Mouse (Mus musculus) forebrain, postnatal 0 days (tissue): ENCODE measurements around the gene Csf3. TPM values are rescaled to one million over a fixed set of nuclear protein-coding genes. Genes with fewer than 3 reads are reported as not detected.

Source experiments
- ATAC-seq: fragments of 200-750 bp; cut with Nextera tagmentation; 2 replicates; pipeline ENCODE4 v1.8.0; 2017; ENCODE audit warnings: mild to moderate bottlenecking, moderate library complexity
- DNase-seq: peaks from one replicate; pipeline ENCODE4 v3.0.0-alpha.2; 2015
- H3K27ac ChIP-seq: fragments of 300-500 bp; sonication (generic); 2 replicates; pipeline ENCODE4 v1.5.1; 2014; ENCODE audit warnings: low read depth, mild to moderate bottlenecking, antibody characterized with exemption, low read length, moderate library complexity, mixed read lengths
- H3K27me3 ChIP-seq: fragments of 300-500 bp; sonication (generic); 2 replicates; pipeline ENCODE4 v1.6.1; 2014; ENCODE audit warnings: mild to moderate bottlenecking, low read length, mixed read lengths; ENCODE audit not compliant: insufficient read depth
- H3K36me3 ChIP-seq: fragments of 300-500 bp; sonication (generic); 2 replicates; pipeline ENCODE4 v1.6.1; 2014; ENCODE audit warnings: mild to moderate bottlenecking, moderate library complexity; ENCODE audit not compliant: insufficient read depth
- H3K4me1 ChIP-seq: fragments of 300-500 bp; sonication (generic); 2 replicates; pipeline ENCODE4 v1.6.1; 2014; ENCODE audit warnings: antibody characterized with exemption; ENCODE audit not compliant: insufficient read depth
- H3K4me2 ChIP-seq: fragments of 300-500 bp; sonication (generic); 2 replicates; pipeline ENCODE4 v1.6.1; 2014; ENCODE audit warnings: low read depth, mild to moderate bottlenecking, moderate library complexity
- H3K4me3 ChIP-seq: fragments of 300-500 bp; sonication (generic); 2 replicates; pipeline ENCODE4 v1.5.1; 2014; ENCODE audit warnings: low read depth, low read length, mixed read lengths
- H3K9ac ChIP-seq: fragments of 300-500 bp; sonication (generic); 2 replicates; pipeline ENCODE4 v1.6.1; 2014; ENCODE audit warnings: mild to moderate bottlenecking
- H3K9me3 ChIP-seq: fragments of 300-500 bp; sonication (generic); 2 replicates; pipeline ENCODE4 v1.6.1; 2016; ENCODE audit warnings: low read length
- CTCF ChIP-seq: sonication (generic); IDR thresholded peaks from 2 replicates; pipeline ENCODE4 v1.5.1; 2016; ENCODE audit warnings: antibody characterized with exemption, control low read depth, low read depth
- WGBS: fragments of 180-500 bp; shearing (Covaris S2); extraction: QIAGEN DNeasy Blood & Tissue Kit; methylation state at CpG from one replicate; pipeline ENCODE4 v1.1.7; 2014; 5-methylcytosine and 5-hydroxymethylcytosine counted together
- polyA plus RNA-seq: library from polyadenylated mRNA; unstranded; fragments of >200 nt; fragmentation: Nextera tagmentation; extraction: Ambion mirVana; gene quantifications from 2 replicates; pipeline ENCODE4 v1.2.1, GENCODE M21; 2015
- total RNA-seq: library from RNA; depleted of rRNA; stranded (reverse); fragments of >200 nt; gene quantifications from 2 replicates; pipeline ENCODE4 v1.2.3, GENCODE M21; 2014

Csf3 gene
- total and polyA plus RNA-seq, 2 experiments from 2014 or later = not detected

- H3K36me3 ChIP-seq = no peaks in the 10 kb centered on the region
- WGBS = 11% methylated on average over 4 of the region's 4 CpGs
- H3K9me3 ChIP-seq = no peaks in the 10 kb centered on the region
- no peak overlapping the region for H3K4me3 ChIP-seq
- H3K4me2 ChIP-seq = peak overlapping the region; percentile 38
- DNase-seq = peak; percentile 88
- peak overlapping the region; percentile 99 for H3K27ac ChIP-seq
- no peak for TF ChIP-seq CTCF
- H3K4me1 ChIP-seq = peaks cover 18% of the 10 kb centered on the region
- no peaks in the 10 kb centered on the region for H3K27me3 ChIP-seq
- ATAC-seq = peak; percentile 77
- peak overlapping the region; percentile 37; the same call in 1 of the 2 replicates for H3K9ac ChIP-seq
Observed at GRCm38 (mm10) chr11:98738428-98738911, 37.4 kb downstream of the Csf3 start.

DNA sequence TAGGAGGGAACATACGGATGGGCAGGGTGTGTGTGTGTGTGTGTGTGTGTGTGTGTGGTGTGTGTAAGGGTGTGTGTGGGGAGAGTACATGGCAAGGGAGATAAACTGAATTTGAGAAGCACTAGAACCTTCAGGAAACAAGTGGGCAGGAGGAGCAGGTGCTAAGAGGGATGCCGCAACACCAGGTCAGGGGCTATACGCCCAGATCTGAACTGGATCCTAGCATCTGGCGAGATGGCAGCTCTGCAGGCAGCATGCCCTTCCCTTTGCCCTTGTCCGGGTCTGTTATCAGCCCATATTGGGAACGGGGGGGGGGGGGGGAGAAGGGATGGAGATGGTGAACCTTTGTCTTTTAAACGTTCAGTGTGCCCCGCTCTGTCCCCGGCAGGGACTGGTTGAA is 37.9 kb downstream of the Csf3 start:
- Histone ChIP-seq H3K4me2 (peak overlapping the region; percentile 38), H3K4me1 (peaks cover 22% of the 10 kb centered on the region), H3K9me3 (no peaks in the 10 kb centered on the region), H3K4me3 (no peak overlapping the region), H3K27me3 (no peaks in the 10 kb centered on the region), H3K36me3 (no peaks in the 10 kb centered on the region), H3K9ac (peak overlapping the region; percentile 37; the same call in 1 of the 2 replicates), H3K27ac (peak overlapping the region; percentile 99)
- WGBS = 59% methylated on average over 9 of the region's 9 CpGs
- no peak for TF ChIP-seq CTCF
- DNase-seq (no peak), ATAC-seq (no peak)

GRCm38 (mm10) chr11:98740026-98740392 is 38.9 kb downstream of the Csf3 start:
- 3% methylated on average over 8 of the region's 8 CpGs for WGBS
- Histone ChIP-seq H3K9ac (peak overlapping the region; percentile 99), H3K27ac (peak overlapping the region; percentile 99), H3K36me3 (no peaks in the 10 kb centered on the region), H3K4me3 (peak overlapping the region; percentile 97), H3K27me3 (no peaks in the 10 kb centered on the region), H3K9me3 (no peaks in the 10 kb centered on the region), H3K4me1 (peaks cover 33% of the 10 kb centered on the region), H3K4me2 (peak overlapping the region; percentile 94)
- no peak for DNase-seq
- TF ChIP-seq CTCF = no peak
- ATAC-seq = peak; percentile 12; the same call in 1 of the 2 replicates

GRCm38 (mm10) chr11:98740393-98741050 is 39.5 kb downstream of the Csf3 start, which contains the start of gene Thra:
Gene Thra (plus strand): TSS chr11:98740638.
- Histone ChIP-seq H3K4me2 (peak within 1 kb of the TSS; percentile 94), H3K9me3 (no peaks in the 10 kb centered on the region), H3K4me1 (peaks cover 38% of the 10 kb centered on the region), H3K27me3 (no peaks in the 10 kb centered on the region), H3K27ac (peak within 1 kb of the TSS; percentile 99), H3K9ac (peak within 1 kb of the TSS; percentile 99), H3K36me3 (no peaks in the 10 kb centered on the region), H3K4me3 (peak within 1 kb of the TSS; percentile 97)
- TF ChIP-seq CTCF = no peak
- under 1% methylated on average over 22 of the region's 22 CpGs for WGBS
- DNase-seq (peak; percentile 83), ATAC-seq (peak; percentile 44)

DNA sequence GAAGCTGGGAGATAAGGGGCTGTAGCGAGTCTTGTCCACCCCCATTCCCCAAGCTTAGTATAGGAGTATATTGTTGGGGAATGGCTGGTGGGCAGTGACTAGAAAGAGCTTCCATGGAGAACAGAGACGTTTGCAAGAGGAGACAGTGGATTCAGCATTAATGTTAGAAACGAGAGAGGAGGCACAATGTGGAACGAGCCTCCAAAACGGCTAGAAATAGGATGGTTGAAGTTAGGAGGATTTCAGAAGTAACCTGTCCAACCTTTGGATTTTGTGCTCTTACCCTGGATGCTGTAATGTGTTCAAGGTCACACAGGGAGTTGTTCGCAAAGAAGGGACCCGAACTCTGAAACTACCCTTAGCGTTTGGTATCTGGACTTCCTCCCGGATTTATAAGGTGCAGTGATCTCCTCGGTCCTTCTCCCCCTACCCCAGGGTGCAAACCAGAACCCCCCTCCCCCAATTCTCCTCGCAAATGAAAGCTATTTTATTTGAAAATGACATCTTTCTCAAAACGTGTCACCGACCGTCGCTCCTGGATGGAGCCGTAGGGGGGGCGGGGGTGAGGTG is 40.1 kb downstream of the Csf3 start:
- Histone ChIP-seq H3K36me3 (no peaks in the 10 kb centered on the region), H3K9ac (peak overlapping the region; percentile 99), H3K27me3 (no peaks in the 10 kb centered on the region), H3K4me2 (peak overlapping the region; percentile 94), H3K9me3 (no peaks in the 10 kb centered on the region), H3K27ac (peak overlapping the region; percentile 99), H3K4me3 (peak overlapping the region; percentile 97), H3K4me1 (peaks cover 44% of the 10 kb centered on the region)
- no peak for ATAC-seq
- WGBS = 2% methylated on average over 17 of the region's 17 CpGs
- no peak for TF ChIP-seq CTCF
- peak; percentile 70 for DNase-seq

- H3K27ac ChIP-seq = peak overlapping the region; percentile 99
- H3K9ac ChIP-seq = peak overlapping the region; percentile 99
- WGBS = 4% methylated on average over 75 of the region's 86 CpGs
- peak overlapping the region; percentile 97 for H3K4me3 ChIP-seq
- H3K9me3 ChIP-seq = no peaks in the 10 kb centered on the region
- H3K27me3 ChIP-seq = no peaks in the 10 kb centered on the region
- H3K36me3 ChIP-seq = no peaks in the 10 kb centered on the region
- TF ChIP-seq CTCF = no peak
- ATAC-seq = peak; percentile 70
- peaks cover 51% of the 10 kb centered on the region for H3K4me1 ChIP-seq
- DNase-seq = peak; percentile 88
- peak overlapping the region; percentile 94 for H3K4me2 ChIP-seq
Observed at GRCm38 (mm10) chr11:98741622-98742396, 40.7 kb downstream of the Csf3 start.
